Mouse (Mus musculus) hematopoietic stem cell, adult 5-6 weeks (primary cell): ENCODE results near the gene Mllt11. TPM values are rescaled to one million over a fixed set of nuclear protein-coding genes. Genes with fewer than 3 reads are reported as not detected.
"Not testable (repeated sequence)": the region's sequence is repeated elsewhere in the genome, so short reads cannot be mapped to it uniquely, and the experiment has no call there.

ENCODE experiments used
- ATAC-seq, 2 experiments: fragments of 125-278 bp in 1 of 2; replicated peaks in 1 of 2; 2 replicates each; pipeline ENCODE4 v1.8.0; 2016 to 2017; ENCODE audit warnings: inconsistent platforms in 2 of 2, mild to moderate bottlenecking in 2 of 2, moderate number of reproducible peaks in 2 of 2, low read depth in 1 of 2, moderate TSS enrichment in 1 of 2; ENCODE audit not compliant: low FRiP score in 2 of 2, poor library complexity in 2 of 2, severe bottlenecking in 2 of 2, insufficient read depth in 1 of 2, low TSS enrichment in 1 of 2
- total RNA-seq: library from RNA; stranded (forward); fragments of 172-1452, 232-1000 nt; gene quantifications from 2 replicates; pipeline ENCODE4 v1.2.3, GENCODE M21; 2017

Gene Mllt11
- total RNA-seq, 1 experiment from 2014 or later, result 8.2 TPM

DNA sequence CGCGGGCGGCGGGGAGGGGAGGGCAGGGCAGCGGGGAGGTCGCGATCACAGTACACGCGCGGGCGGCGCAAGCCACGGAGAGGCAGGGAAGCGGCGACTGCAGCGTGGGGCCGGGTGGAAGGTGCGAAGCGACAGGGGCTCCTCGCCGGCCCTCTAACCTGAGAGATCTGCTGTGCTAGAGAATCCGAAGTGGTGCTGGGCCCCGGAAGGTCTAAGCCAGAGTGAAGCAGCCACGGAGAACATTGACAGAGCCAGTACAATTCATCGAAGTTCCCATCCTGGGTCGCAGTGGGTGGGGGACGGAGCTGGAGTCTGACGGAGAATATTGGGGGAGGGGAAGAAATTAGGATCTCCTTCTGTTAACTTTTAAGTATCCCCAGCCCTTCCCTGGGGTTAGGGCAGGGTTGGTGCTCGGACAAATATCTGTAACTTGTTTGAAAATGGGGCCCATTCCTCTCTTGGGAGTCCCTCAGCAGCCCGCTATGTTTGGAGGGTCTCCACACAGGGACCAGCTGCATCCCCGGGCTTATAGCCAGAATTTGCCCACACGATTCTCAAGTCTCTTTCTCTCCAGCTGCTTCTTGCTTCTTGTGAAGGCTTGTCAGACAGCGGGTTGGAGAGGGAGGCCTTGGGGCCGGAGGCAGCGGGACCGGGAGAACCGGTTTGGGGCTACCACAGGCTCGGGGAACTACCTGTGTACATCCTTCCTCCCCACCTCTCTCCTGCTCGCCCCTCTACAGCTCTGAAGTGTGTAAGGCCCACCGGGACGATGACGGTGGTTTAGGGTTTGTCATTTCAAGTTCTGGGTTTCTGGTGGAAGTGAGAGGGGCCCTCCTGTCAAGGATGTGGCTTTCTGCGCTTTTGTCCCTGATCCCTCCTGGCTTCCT lies 2.8 kb downstream of the Mllt11 start:
- no peak for ATAC-seq

DNA sequence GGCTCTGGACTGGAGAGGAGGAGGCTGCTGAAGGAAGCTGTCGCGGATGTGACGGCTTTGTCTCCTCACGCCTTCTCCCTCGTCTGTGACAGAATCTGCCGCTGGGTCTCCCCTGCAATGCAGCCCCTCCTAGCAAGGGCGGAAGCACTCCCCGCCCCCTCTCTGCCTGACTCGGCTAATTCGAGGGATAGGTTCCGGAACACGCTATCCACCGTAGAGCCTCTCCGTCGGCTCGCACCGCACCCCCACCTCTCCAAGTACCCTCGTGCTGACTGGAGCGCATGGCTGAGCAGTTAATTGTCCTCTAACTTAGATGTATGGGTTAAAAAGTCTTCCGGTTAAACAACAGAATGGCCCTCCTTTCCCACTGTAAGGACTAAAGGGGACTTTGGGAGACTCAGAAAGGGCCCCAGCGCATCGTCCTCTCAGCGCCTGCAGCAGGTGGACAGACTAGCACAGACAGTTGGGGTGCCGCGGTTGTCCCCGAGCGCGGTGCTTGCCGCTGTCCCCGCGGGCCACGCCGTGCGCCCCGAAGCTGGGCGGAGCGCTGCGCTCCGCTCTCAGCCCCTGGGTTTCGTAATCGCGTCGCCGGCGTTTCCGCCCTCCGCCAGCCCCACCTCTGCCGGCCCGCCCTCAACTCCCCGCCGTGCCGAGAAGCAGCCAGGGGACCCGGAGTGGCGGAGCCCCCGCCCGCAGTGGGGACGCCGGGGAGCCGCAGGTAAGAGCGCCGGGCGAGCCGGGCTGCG lies 3.6 kb downstream of the Mllt11 start, which contains the start of gene Cdc42se1:
Gene Cdc42se1 (plus strand): TSS at position 585 of the 746 bp plus-strand sequence.
- peak; percentile 60 to 76 for ATAC-seq

DNA sequence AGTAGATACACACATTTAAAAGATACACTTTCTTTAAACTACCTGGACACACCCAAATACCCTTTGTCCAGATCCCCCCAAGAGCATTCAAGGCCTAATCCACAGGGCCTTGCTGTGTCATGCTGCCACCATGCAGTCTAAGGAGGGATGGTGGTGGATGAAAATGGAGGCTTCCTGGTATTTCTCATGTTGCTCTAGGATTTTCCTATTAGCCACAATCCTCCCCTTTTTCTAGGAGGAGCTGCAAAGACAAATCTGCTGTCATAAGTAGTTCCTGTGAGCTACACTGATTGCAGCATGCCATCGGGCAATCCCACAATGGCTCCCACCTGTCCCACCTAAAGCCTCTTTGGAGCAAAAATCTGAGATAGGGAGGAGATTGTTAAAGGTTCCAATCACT lies 4.8 kb downstream of the Mllt11 start:
- no peak for ATAC-seq

DNA sequence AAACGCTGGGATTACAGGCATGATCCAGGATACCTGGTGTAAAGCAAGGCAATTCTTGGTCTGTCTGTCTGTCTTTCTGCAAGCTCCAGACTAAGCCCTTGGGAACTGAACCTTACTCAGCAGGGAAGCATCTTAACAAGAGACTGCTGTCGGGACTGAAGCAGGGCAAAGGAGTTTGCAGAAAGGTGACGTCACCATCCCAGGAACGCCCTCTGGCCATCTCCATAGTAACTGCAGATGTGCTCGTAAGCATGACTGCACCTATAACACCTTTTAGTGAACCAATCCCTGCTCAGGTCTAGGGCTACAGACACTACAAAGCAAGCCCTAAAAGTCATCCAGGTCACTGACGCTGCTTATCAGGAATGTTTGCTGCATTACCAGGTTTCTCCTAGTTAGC lies 7.7 kb downstream of the Mllt11 start:
- no peak for ATAC-seq

- no peak for ATAC-seq
These were observed 8.9 kb downstream of the Mllt11 start for GRCm38 (mm10) chr3:95223041-95223440.

DNA sequence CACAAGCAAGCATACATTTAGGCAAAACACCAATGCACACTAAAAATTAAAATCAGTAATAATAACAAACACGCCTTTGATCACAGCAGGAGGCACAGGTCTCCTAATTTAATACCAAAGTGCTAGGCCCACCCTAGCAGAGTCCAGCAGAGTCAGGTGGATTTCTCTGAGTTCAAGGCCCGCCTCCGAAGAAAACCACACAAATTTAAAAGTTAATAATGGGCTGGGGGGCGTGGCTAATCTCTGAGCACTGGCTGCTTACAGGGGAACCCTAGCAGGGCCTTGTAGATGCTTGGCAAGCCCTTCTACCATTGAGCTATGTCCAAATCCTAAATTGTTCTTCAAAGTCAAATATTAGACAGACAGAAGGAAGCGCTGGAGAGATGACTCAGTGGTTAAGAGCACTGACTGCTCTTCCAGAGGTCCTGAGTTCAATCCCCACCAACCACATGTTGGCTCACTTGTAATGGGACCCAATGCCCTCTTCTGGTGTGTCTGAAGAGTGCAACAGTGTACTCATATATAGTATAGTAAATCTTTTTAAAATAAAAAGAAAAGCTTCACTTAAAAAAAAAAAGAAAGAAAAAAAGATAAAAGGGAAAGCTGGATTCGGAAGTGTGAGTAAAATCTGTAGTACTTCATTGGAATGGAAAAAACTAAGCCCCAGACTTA lies 13.4 kb downstream of the Mllt11 start:
- ATAC-seq, result no peak

DNA sequence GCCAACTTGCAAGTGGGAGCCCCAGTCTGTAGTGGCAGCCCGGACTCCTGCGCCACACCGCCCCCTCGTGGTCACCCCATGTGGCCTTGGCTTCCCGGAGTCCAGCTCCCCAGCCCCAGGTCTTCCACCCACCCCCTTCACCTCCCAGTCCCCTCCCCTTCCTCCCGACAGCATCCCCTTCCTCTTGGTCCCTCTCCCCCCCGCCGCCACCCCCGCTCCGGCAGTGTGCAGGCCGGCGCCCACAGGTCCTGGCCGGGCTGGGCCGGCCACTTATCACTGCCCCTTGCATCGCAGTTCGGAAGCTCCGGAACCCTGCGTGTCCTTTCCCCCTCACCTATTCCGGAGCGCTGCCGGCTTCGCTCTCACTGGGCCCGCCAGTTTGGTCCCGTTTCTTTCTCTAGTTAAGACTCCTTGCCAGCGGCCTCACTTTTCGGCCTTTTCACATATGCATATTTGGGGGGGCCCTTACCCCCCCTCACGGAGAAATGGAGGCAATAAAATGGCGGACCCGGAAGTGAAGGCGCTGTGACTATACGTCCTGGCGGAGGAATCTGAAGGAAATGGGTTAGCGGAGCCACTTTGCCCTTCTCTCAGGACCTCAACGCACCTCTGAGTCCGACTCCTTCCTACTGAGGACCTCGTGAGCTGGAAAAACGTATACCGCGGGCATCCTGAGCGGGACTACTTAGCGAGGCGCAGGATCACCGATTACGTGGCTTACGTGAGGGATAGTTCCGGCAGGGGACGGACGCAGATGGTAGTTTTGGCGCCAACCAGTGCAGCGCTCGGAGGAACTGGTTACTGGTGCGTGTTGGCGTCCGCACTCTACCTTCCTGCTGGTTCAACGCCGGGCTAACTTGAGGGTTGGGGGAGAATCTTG lies 14.5 kb downstream of the Mllt11 start, which contains the start of gene Gabpb2:
Gene Gabpb2 (minus strand): TSS at position 662 of the 880 bp plus-strand sequence.
- ATAC-seq, result peak; percentile 82 to 92

DNA sequence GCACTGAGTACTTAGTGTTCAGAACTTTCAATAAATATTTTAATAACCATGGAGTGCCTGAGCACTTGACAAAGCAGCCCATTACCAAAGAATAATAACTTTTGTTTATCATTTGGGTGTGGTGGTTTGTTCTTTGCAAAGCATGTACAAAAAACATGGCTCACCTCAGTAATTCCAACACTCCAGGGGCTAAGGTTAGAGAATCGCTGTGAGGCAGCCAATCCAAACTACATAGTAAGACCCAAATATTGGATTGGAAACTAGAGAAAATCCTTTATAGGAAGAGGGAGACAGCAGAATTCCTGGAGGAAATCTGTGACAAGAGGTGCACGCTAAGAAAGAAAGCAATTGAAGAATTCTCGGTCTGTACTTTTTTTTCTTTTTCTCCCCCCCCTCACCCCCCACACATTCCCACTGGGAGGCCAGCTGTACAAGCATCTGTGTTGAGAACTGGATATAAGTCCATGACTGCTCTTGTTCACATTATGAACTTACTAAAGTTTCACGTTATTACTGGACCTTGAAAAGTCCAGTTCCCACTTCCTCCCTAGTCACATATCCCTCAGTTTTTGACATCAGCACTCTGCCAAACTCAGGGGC lies 15.2 kb downstream of the Mllt11 start:
- no peak for ATAC-seq

DNA sequence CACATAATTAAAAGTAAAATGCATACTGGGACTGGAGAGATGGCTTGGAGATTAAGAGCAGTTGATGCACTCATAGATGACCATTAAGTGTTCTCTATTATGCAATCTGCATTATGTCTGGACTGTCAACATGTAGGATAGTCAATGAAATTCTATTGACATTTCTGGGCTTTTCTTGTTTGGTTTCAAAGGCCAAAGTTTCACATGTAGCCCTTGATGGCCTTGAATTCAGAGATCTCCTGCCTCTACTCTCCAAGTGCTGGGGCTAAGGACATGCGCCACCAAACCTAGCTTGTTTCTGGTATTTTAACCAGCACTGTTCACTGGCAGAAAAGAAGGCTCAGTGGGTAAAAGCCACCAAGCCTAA lies 18.4 kb downstream of the Mllt11 start:
- no peak for ATAC-seq

DNA sequence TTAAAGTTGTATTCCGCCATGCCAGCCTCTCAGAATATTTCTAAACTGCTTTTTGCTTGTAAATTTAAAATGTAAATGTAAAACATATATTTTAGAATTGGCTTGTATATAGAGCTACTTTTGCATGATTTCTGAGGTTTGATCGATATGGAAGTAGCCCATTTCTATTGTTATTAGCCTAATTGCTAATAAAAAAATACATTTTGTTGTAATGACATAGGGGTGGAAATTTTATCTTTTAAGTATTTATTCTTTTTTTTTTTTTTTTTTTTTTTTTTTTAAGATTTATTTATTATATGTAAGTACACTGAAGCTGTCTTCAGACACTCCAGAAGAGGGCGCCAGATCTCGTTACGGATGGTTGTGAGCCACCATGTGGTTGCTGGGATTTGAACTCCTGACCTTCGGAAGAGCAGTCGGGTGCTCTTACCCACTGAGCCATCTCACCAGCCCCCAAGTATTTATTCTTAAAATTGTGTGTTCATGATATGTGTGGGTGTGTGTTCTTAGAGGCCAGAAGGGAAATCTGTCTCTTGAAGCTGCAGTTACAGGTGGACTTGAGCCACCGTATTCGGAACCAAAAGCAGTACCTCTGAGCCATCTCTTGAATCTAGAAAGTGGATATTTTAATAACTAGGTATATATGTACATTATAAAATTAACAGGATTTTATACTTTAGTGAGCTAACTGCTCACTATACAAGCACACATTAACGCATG lies 18.9 kb downstream of the Mllt11 start:
- ATAC-seq, result not testable (repeated sequence)

DNA sequence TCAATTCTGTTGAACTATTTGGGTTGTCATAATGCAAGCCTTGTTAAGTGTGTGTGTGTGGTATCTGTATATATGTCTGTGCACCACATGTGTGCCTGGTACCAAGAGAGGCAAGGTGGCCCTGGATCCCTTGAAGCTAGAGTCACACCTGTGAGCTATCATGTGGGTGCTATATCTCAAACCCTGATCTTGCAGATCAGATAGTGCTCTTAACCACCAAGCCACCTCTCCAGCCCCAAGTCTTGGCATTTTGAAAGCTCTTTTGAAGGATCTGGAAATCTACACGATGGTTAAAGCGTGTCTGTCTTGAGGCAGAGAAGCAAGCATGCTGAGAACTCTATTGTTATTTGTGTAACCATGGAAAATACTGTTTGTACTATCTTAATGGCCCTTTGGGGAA lies 21.4 kb downstream of the Mllt11 start:
- no peak for ATAC-seq

GRCm38 (mm10) chr3:95208286-95208685 lies 23.7 kb downstream of the Mllt11 start:
- ATAC-seq, result no peak

GRCm38 (mm10) chr3:95203880-95204279 lies 28.1 kb downstream of the Mllt11 start:
- no peak for ATAC-seq

GRCm38 (mm10) chr3:95200562-95200961 lies 31.4 kb downstream of the Mllt11 start:
- no peak for ATAC-seq

GRCm38 (mm10) chr3:95200132-95200531 lies 31.8 kb downstream of the Mllt11 start:
- ATAC-seq, result no peak

GRCm38 (mm10) chr3:95199101-95199500 lies 32.9 kb downstream of the Mllt11 start:
- no peak for ATAC-seq
